Mouse (Mus musculus) C2C12 (cell line): ENCODE data around the gene Fdxacb1.

Source experiments
- CTCF ChIP-seq: IDR thresholded peaks from one replicate; pipeline ENCODE4 v1.5.1; 2011; ENCODE audit not compliant: control insufficient read depth, insufficient read depth, insufficient read length
- FOSL1 ChIP-seq: IDR thresholded peaks from one replicate; pipeline ENCODE4 v1.8.0; 2011; ENCODE audit warnings: mild to moderate bottlenecking, low read length; ENCODE audit not compliant: poor library complexity, insufficient read depth, severe bottlenecking
- MAX ChIP-seq: IDR thresholded peaks from one replicate; pipeline ENCODE4 v1.6.1; 2011; ENCODE audit warnings: mild to moderate bottlenecking, control low read depth

DNA sequence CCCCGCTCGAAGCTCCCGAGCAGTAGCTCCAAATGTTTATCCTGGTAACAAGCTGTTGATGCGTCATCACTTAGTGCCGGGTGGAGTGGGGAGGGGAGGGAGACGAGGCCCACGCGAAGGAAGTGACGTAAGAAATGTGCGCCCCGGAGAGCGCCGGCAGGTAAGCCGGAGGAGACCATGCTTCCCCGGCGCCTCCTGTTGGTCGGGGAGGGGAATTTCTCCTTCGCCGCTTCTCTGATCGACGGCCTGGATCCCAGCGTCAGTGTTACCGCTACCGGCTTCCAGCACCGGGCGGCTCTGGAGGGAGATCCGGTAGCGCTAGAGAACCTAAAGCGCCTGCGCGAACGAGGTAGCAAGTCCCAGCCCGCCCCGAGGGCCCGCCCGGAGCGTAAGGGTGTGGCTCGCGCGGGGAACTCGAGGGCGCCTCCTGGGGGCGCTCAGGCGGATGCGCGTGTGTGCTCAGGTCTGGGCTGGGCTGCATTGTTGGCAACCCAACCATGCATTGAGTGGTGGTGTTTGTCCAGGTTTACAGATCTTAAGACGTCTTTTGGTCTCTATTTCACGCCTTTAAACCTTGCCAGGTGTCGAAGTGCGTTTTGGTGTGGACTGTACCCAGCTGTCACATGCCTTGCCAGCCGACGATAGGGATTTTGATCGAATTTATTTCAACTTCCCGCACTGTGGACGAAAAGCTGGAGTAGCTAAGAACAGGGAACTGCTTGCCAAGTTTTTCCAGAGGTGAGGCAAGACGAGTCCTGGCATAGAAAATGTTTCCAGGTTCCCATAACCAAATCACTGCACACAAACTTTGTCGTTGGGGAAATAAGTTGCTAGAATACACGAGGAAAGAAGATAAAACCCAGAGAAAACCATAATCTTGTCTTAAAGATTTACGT is at the start of gene Fdxacb1:
- peak; percentile 82 for TF ChIP-seq CTCF
- TF ChIP-seq FOSL1, result no peak
- no peak for TF ChIP-seq MAX
